Mouse (Mus musculus) lung, adult 2 months (tissue): ENCODE measurements around the gene Tmem120b. TPM values are rescaled to one million over a fixed set of nuclear protein-coding genes. Genes with fewer than 3 reads are reported as not detected.

Experiments
- DNase-seq: peaks from one replicate; pipeline ENCODE4 v3.0.0; 2022
- H3K4me1 ChIP-seq: fragments of 200-500 bp; 2 replicates; pipeline ENCODE4 v1.6.1; 2011; ENCODE audit warnings: low read length; ENCODE audit not compliant: control insufficient read depth, insufficient read depth
- H3K4me3 ChIP-seq: fragments of 200-500 bp; replicated peaks from 2 replicates; pipeline ENCODE3; 2011; ENCODE audit warnings: low read depth, mild to moderate bottlenecking, control low read depth, low read length; ENCODE audit errors: extremely low read depth
- CTCF ChIP-seq: fragments of 200-500 bp; IDR thresholded peaks from 2 replicates; pipeline ENCODE4 v1.5.1; 2011; ENCODE audit warnings: mild to moderate bottlenecking, low read length, control low read depth; ENCODE audit not compliant: insufficient read depth
- POLR2A ChIP-seq: fragments of 200-500 bp; IDR thresholded peaks from 2 replicates; pipeline ENCODE4 v1.6.1; 2011; ENCODE audit warnings: low read depth, mild to moderate bottlenecking, control low read depth, low read length, borderline replicate concordance; ENCODE audit errors: extremely low read depth
- WGBS: fragments of 180-500 bp; shearing (Covaris S2); methylation state at CpG from one replicate; pipeline ENCODE4 v1.1.7; 2018; 5-methylcytosine and 5-hydroxymethylcytosine counted together
- polyA plus RNA-seq: library from polyadenylated mRNA; depleted of rRNA; stranded (reverse); fragments of >200 nt; gene quantifications from 2 replicates; pipeline ENCODE4 v1.2.3, GENCODE M21; 2012

Tmem120b gene
- polyA plus RNA-seq, 1 experiment = 12.1 TPM

- TF ChIP-seq CTCF (no peak), POLR2A (no peak)
Observed at GRCm38 (mm10) chr5:123083340-123084050, 15.3 kb downstream of the Tmem120b start.

DNA sequence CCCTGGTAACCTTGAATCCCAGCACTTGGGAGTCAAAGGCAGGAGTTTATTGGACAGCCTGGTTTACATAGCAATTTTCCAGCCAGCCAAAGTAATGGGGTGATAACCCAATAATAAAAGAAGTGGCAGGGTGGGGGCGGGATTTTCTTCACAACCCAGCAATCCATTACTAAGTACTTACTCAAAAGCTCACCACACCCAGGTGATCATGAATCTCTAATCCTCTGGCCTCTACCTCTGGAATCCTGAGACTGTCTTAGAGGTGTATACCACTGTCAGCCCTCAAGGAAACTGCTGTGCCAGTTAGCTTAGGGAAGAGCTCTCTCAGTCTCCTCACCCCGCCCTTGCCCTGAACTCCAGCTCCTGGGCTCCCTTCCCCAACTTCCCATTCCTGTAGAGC lies 18.3 kb downstream of the Tmem120b start:
- TF ChIP-seq CTCF = no peak
- TF ChIP-seq POLR2A = no peak
- 87% methylated on average over 2 of the region's 2 CpGs for WGBS
- no peak overlapping the region for H3K4me3 ChIP-seq
- DNase-seq = no peak
- no peaks in the 10 kb centered on the region for H3K4me1 ChIP-seq

More at GRCm38 (mm10) chr5:123083340-123084050, 15.3 kb downstream of the Tmem120b start:
- DNase-seq = no peak
- Histone ChIP-seq H3K4me1 (no peaks in the 10 kb centered on the region), H3K4me3 (no peak overlapping the region)
- 58% methylated on average over 13 of the region's 13 CpGs for WGBS

GRCm38 (mm10) chr5:123088784-123089183 lies 20.6 kb downstream of the Tmem120b start:
- whole genome bisulfite sequencing = 91% methylated on average over 4 of the region's 4 CpGs
- Histone ChIP-seq H3K4me1 (no peaks in the 10 kb centered on the region), H3K4me3 (no peak overlapping the region)
- DNase-seq = no peak
- TF ChIP-seq POLR2A (no peak), CTCF (no peak)

DNA sequence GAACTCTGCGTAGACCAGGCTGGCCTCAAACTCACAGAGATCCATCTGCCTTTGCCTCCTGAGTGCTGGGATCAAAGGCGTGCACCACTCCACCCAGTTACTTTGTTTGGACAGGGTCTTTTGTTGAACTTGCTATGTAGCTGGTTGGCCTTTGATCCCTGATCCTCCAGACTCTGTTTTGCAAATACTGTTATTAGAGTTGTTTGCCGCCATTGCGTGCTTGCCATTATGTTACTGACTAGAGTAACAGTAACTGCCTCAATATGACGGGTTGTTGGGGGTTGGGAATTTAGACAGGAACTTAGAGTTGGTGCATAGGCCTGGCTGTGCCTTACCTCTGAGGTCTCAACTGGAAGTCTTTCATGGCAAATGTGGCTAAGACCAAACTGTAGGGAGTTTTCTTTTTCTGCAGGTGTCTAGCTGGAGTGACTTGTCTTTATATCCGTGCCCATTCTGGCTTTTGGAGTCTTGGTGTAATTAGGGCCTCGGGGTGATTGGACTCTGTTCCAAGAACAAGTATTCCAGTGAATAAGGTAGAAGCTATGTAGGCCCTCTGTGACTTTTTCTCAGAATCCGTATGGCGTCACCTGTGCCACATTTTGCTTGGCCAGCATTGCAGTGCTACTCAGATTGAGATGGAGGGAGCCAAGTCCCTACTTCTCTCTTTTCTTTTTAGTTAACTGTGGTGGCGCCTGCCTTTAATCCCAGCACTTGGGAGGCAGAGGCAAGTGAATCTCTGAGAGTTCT lies 22.5 kb downstream of the Tmem120b start:
- DNase-seq = no peak
- 85% methylated on average over 10 of the region's 10 CpGs for WGBS
- TF ChIP-seq POLR2A (no peak), CTCF (no peak)
- H3K4me3 ChIP-seq = no peak overlapping the region
- no peaks in the 10 kb centered on the region for H3K4me1 ChIP-seq

GRCm38 (mm10) chr5:123093077-123093633 lies 24.9 kb downstream of the Tmem120b start:
- H3K4me3 ChIP-seq = no peak overlapping the region
- no peak for DNase-seq
- WGBS = 83% methylated on average over 14 of the region's 14 CpGs
- no peaks in the 10 kb centered on the region for H3K4me1 ChIP-seq
- TF ChIP-seq CTCF = no peak
- TF ChIP-seq POLR2A = no peak

DNA sequence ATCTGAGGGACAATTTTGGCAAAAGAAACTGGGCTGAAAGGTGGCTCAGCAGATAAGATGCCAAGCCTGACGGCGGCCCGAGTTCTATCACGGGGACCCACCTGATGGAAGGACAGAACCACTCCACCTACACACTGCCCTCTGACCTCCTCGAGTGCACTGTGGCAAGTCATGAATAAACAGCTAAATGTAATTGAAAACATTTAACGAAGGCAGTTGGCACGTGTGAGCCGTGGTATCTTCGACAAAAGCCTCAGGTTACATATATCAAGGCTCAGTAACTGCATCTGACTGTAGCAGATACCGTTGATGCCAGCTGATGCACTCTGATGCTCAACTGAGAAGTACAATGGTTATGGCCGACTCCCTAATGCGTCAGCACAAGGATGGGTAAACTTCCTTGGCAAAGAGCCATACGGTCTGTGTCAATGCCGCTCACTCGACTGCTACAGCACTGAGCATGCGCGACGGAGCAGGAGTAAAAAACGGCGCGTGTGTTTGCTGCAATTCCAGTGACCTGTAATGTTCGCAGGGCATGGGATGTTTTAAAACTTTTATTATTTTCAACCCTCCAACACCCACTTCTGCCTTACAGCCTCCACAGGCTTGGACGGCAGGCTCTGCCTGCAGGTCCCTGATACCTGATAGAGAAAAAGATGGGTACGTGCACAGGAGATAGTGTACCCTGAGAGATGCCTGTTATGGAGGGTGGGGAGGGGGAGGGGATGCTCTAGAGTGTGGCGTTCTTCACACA lies 26.2 kb downstream of the Tmem120b start:
- 65% methylated on average over 25 of the region's 25 CpGs for WGBS
- Histone ChIP-seq H3K4me1 (no peaks in the 10 kb centered on the region), H3K4me3 (no peak overlapping the region)
- TF ChIP-seq POLR2A (no peak), CTCF (no peak)
- no peak for DNase-seq

DNA sequence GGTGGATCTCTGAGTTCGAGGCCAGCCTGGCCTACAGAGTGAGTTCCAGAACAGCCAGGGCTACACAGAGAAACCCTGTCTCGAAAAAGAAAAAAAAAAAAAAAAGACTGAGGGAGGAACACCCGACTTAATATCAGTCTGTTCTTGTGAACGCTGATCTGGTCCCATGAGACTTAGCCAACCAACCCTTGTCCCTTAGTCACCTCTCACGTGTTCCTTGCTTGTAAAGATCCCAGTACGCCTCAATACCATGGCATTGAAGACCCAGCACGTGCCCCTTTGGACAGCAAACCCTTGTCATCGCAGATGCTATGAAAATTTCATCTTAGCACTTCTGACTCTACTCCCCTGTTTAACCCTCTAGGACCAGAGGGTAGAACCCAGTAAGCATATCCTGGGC lies 28.1 kb downstream of the Tmem120b start:
- WGBS = 95% methylated on average over 8 of the region's 8 CpGs
- DNase-seq = no peak
- TF ChIP-seq CTCF = no peak
- no peak for TF ChIP-seq POLR2A
- no peaks in the 10 kb centered on the region for H3K4me1 ChIP-seq
- no peak overlapping the region for H3K4me3 ChIP-seq

- Histone ChIP-seq H3K4me3 (no peak overlapping the region), H3K4me1 (no peaks in the 10 kb centered on the region; the same call in 1 of the 2 replicates)
- DNase-seq = no peak
- no peak for TF ChIP-seq POLR2A
- TF ChIP-seq CTCF = no peak
- 71% methylated on average over 2 of the region's 2 CpGs for WGBS
Observed at GRCm38 (mm10) chr5:123098487-123098886, 30.3 kb downstream of the Tmem120b start.

GRCm38 (mm10) chr5:123102376-123102775 lies 34.2 kb downstream of the Tmem120b start:
- 64% methylated on average over 7 of the region's 7 CpGs for WGBS
- no peaks in the 10 kb centered on the region; the same call in 1 of the 2 replicates for H3K4me1 ChIP-seq
- TF ChIP-seq POLR2A (no peak), CTCF (no peak)
- H3K4me3 ChIP-seq = no peak overlapping the region
- no peak for DNase-seq
